8 mouse cellular contexts compared by ENCODE assay signal in genomic region chr17:15564928-15565300, GRCm38 (mm10). TPM values are rescaled to one million over a fixed set of nuclear protein-coding genes. Genes with fewer than 3 reads are reported as not detected.
DNase-seq lines count a peak whose midpoint lies in the region; ATAC-seq and TF ChIP-seq lines count a peak whose summit lies in the region.

No protein-coding gene starts in this region.

- peak overlapping the region; percentile 98 for H3K27ac ChIP-seq in heart, adult 2 months
- no peak overlapping the region for H3K27ac ChIP-seq in ES-Bruce4 (ENCODE audit: insufficient read depth, low read length)
- peak overlapping the region; percentile 93 for H3K27ac ChIP-seq in embryonic facial prominence, embryonic 10.5 days (replicated peaks)
- no peak overlapping the region; the same call in 1 of the 2 replicates for H3K27ac ChIP-seq in intestine, embryonic 14.5 days (ENCODE audit: low read depth)
- H3K27ac ChIP-seq in midbrain, embryonic 12.5 days (replicated peaks) = peak overlapping the region; percentile 39; the same call in 1 of the 2 replicates

- H3K9me3 ChIP-seq in ES-Bruce4 (replicated peaks; ENCODE audit: control insufficient read depth, insufficient read depth, low read length, poor library complexity, severe bottlenecking) = no peaks in the 10 kb centered on the region
- no peaks in the 10 kb centered on the region for H3K9me3 ChIP-seq in embryonic facial prominence, embryonic 10.5 days
- H3K9me3 ChIP-seq in intestine, embryonic 14.5 days (ENCODE audit: control insufficient read depth, low read length) = no peaks in the 10 kb centered on the region
- H3K9me3 ChIP-seq in midbrain, embryonic 12.5 days = no peaks in the 10 kb centered on the region

- no peaks in the 10 kb centered on the region for H3K27me3 ChIP-seq in heart, adult 2 months (ENCODE audit: control insufficient read depth, insufficient read depth, low read length)
- no peaks in the 10 kb centered on the region for H3K27me3 ChIP-seq in ES-Bruce4 (ENCODE audit: control insufficient read depth, insufficient read depth, low read length, poor library complexity, severe bottlenecking)
- H3K27me3 ChIP-seq in embryonic facial prominence, embryonic 10.5 days (replicated peaks; ENCODE audit: low read depth, poor library complexity, severe bottlenecking) = peaks cover 12% of the 10 kb centered on the region
- no peaks in the 10 kb centered on the region for H3K27me3 ChIP-seq in intestine, embryonic 14.5 days (replicated peaks; ENCODE audit: control insufficient read depth, insufficient read depth, low read length)
- H3K27me3 ChIP-seq in midbrain, embryonic 12.5 days = peaks cover 5% of the 10 kb centered on the region; the same call in 1 of the 2 replicates

- no peak for TF ChIP-seq POLR2A in heart, adult 2 months (IDR thresholded peaks at IDR 0.05; ENCODE audit: insufficient read depth, low read depth, low read length)
- no peak for TF ChIP-seq POLR2A in ES-Bruce4 (IDR thresholded peaks at IDR 0.05; ENCODE audit: insufficient read depth, low read length)

- H3K79me2 ChIP-seq in heart, adult 2 months (replicated peaks; ENCODE audit: control insufficient read depth, insufficient read depth, low read length) = no peaks in the 10 kb centered on the region

- no peak for TF ChIP-seq EP300 in heart, adult 2 months (IDR thresholded peaks at IDR 0.05; ENCODE audit: insufficient read depth, low read depth, low read length)
- TF ChIP-seq EP300 in ES-Bruce4 (IDR thresholded peaks at IDR 0.05; ENCODE audit: insufficient read depth, low read depth, low read length) = no peak

- no peak for TF ChIP-seq CTCF in heart, adult 2 months (IDR thresholded peaks at IDR 0.05)
- TF ChIP-seq CTCF in ES-Bruce4 (IDR thresholded peaks at IDR 0.05; ENCODE audit: low read depth, low read length) = no peak

- no peaks in the 10 kb centered on the region; the same call in 1 of the 2 replicates for H3K4me1 ChIP-seq in heart, adult 2 months (ENCODE audit: control insufficient read depth, insufficient read depth, low read length)
- no peaks in the 10 kb centered on the region for H3K4me1 ChIP-seq in ES-Bruce4 (ENCODE audit: control insufficient read depth, insufficient read depth, low read length)
- H3K4me1 ChIP-seq in embryonic facial prominence, embryonic 10.5 days = peaks cover 7% of the 10 kb centered on the region; the same call in 1 of the 2 replicates
- H3K4me1 ChIP-seq in intestine, embryonic 14.5 days (replicated peaks; ENCODE audit: control insufficient read depth, insufficient read depth, low read length) = 0 out of 2 replicates have a peak, but pooled peaks cover 4% of the 10 kb centered on the region
- H3K4me1 ChIP-seq in midbrain, embryonic 12.5 days = no peaks in the 10 kb centered on the region

- peak overlapping the region; percentile 66 for H3K4me3 ChIP-seq in heart, adult 2 months
- peak overlapping the region; percentile 97 for H3K4me3 ChIP-seq in ES-Bruce4 (ENCODE audit: low read depth, low read length)
- H3K4me3 ChIP-seq in embryonic facial prominence, embryonic 10.5 days = peak overlapping the region; percentile 78
- H3K4me3 ChIP-seq in intestine, embryonic 14.5 days (ENCODE audit: low read depth, low read length) = peak overlapping the region; percentile 97
- peak overlapping the region; percentile 64 for H3K4me3 ChIP-seq in midbrain, embryonic 12.5 days

- H3K4me2 ChIP-seq in intestine, embryonic 14.5 days (ENCODE audit: low read length) = peak overlapping the region; percentile 86
- H3K4me2 ChIP-seq in midbrain, embryonic 12.5 days (replicated peaks) = peak overlapping the region; percentile 63

- intact Hi-C loops in heart, adult 2 months (cut with DNase I) = loop anchor here (2.0 to 10.0 kb wide), 3 partner anchors 38 to 620 kb away; partner anchors contain the start of genes 1600012H06Rik, Pdcd2 and Wdr27
- intact Hi-C loops in heart, postnatal 25 days (cut with DNase I) = loop anchor here (5.0 kb wide), 2 partner anchors 38 to 137 kb away; partner anchors contain the start of genes Chd1 and Pdcd2
- intact Hi-C loops in gastrocnemius, postnatal 36 days (cut with DNase I) = no loop called here

- H3K9ac ChIP-seq in heart, adult 2 months (ENCODE audit: low read depth, low read length) = no peak overlapping the region
- peak overlapping the region; percentile 78 for H3K9ac ChIP-seq in ES-Bruce4 (ENCODE audit: low read depth, poor library complexity, severe bottlenecking)
- H3K9ac ChIP-seq in intestine, embryonic 14.5 days (ENCODE audit: low read length) = peak overlapping the region; percentile 80; the same call in 1 of the 2 replicates
- no peak overlapping the region for H3K9ac ChIP-seq in midbrain, embryonic 12.5 days (replicated peaks)

- no peak for DNase-seq in heart, adult 2 months
- no peak for DNase-seq in heart, postnatal 25 days (ENCODE audit: low spot score)
- no peak for DNase-seq in embryonic facial prominence, embryonic 10.5 days (ENCODE audit: low spot score)
- DNase-seq in intestine, embryonic 14.5 days (ENCODE audit: low spot score) = no peak
- no peak for DNase-seq in adrenal gland, postnatal 4 days (ENCODE audit: low spot score in 2 of 2)
- DNase-seq in gastrocnemius, postnatal 36 days = no peak

- ATAC-seq in intestine, embryonic 14.5 days (replicated peaks; ENCODE audit: low FRiP score, low TSS enrichment, low read depth) = no peak
- no peak; the same call in 1 of the 2 replicates for ATAC-seq in midbrain, embryonic 12.5 days (ENCODE audit: low FRiP score, low read depth)

- no peaks in the 10 kb centered on the region for H3K36me3 ChIP-seq in heart, adult 2 months (ENCODE audit: control insufficient read depth, insufficient read depth, low read length)
- H3K36me3 ChIP-seq in ES-Bruce4 (ENCODE audit: control insufficient read depth, insufficient read depth, low read length, poor library complexity, severe bottlenecking) = no peaks in the 10 kb centered on the region
- no peaks in the 10 kb centered on the region for H3K36me3 ChIP-seq in embryonic facial prominence, embryonic 10.5 days (replicated peaks)
- no peaks in the 10 kb centered on the region for H3K36me3 ChIP-seq in intestine, embryonic 14.5 days (ENCODE audit: control insufficient read depth, insufficient read depth, low read length)
- no peaks in the 10 kb centered on the region for H3K36me3 ChIP-seq in midbrain, embryonic 12.5 days

- WGBS in heart, adult 2 months = 39% methylated on average over 12 of the region's 12 CpGs
- 49% methylated on average over 12 of the region's 12 CpGs for WGBS in embryonic facial prominence, embryonic 10.5 days
- WGBS in intestine, embryonic 14.5 days = 42% methylated on average over 12 of the region's 12 CpGs
- 48% methylated on average over 12 of the region's 12 CpGs for WGBS in midbrain, embryonic 12.5 days

RNA-seq across cellular contexts. Expression of gene Prdm9, which starts 0.8 kb away (rescaled TPM):
- 1 to 10 TPM; 1.3 to 1.7 TPM for total RNA-seq in heart, adult 2 months (2021)
- 1.4 and 1.8 TPM in 2 replicates for polyA plus RNA-seq in heart, adult 2 months (2012; rRNA removed)
- 1 to 10 TPM; 2.4 to 2.6 TPM for total RNA-seq in heart, postnatal 25 days (2021)
- polyA plus RNA-seq in ES-Bruce4 (2011; ENCODE audit: insufficient read depth, insufficient read length, low read depth, missing spikeins) = 5.8 and 7.9 TPM in 2 replicates
- 1.5 and 2.3 TPM in 2 replicates for polyA plus RNA-seq in embryonic facial prominence, embryonic 10.5 days (2016; fragmentation: Nextera tagmentation; extraction: Ambion mirVana)
- 0.38 and 1.1 TPM in 2 replicates for polyA plus RNA-seq in intestine, embryonic 14.5 days (2014; fragmentation: Nextera tagmentation; extraction: Ambion mirVana)
- 3.8 and 4.2 TPM in 2 replicates for polyA plus RNA-seq in midbrain, embryonic 12.5 days (2016; fragmentation: Nextera tagmentation; extraction: Ambion mirVana)
- 1 to 10 TPM; 5.1 to 6.5 TPM for total RNA-seq in adrenal gland, postnatal 4 days (2021)
- total RNA-seq in gastrocnemius, postnatal 36 days (2021) = 1 to 10 TPM; 3.4 to 4.3 TPM

RNA-seq across cellular contexts. Expression of gene Pdcd2, which starts 37.8 kb away (rescaled TPM):
- total RNA-seq in heart, adult 2 months (2021) = 10 to 100 TPM; 13.9 to 16.4 TPM
- polyA plus RNA-seq in heart, adult 2 months (2012; rRNA removed) = 9.2 and 13.1 TPM in 2 replicates
- total RNA-seq in heart, postnatal 25 days (2021) = 10 to 100 TPM; 16.1 to 16.9 TPM
- 39.2 and 62.0 TPM in 2 replicates for polyA plus RNA-seq in ES-Bruce4 (2011; ENCODE audit: insufficient read depth, insufficient read length, low read depth, missing spikeins)
- 43.3 and 45.5 TPM in 2 replicates for polyA plus RNA-seq in embryonic facial prominence, embryonic 10.5 days (2016; fragmentation: Nextera tagmentation; extraction: Ambion mirVana)
- 42.9 and 48.6 TPM in 2 replicates for polyA plus RNA-seq in intestine, embryonic 14.5 days (2014; fragmentation: Nextera tagmentation; extraction: Ambion mirVana)
- polyA plus RNA-seq in midbrain, embryonic 12.5 days (2016; fragmentation: Nextera tagmentation; extraction: Ambion mirVana) = 61.5 and 61.7 TPM in 2 replicates
- total RNA-seq in adrenal gland, postnatal 4 days (2021) = 10 to 100 TPM; 34.3 to 40.0 TPM
- total RNA-seq in gastrocnemius, postnatal 36 days (2021) = 10 to 100 TPM; 13.9 to 20.1 TPM

Comparison
In these comparisons a context has a peak if more than half of its experiments do, and no peak if none do; other contexts are left out.
1. H3K27ac ChIP-seq: peak in heart, adult 2 months (single experiment), embryonic facial prominence, embryonic 10.5 days (single experiment) and midbrain, embryonic 12.5 days (single experiment); none in ES-Bruce4 (single experiment) and intestine, embryonic 14.5 days (single experiment).
2. H3K9ac ChIP-seq: peak in ES-Bruce4 (single experiment) and intestine, embryonic 14.5 days (single experiment); none in heart, adult 2 months (single experiment) and midbrain, embryonic 12.5 days (single experiment).
3. Peak in every context shown above with its lines, with median percentiles within 50 percentile points of each other: H3K4me3 ChIP-seq.